Mouse (Mus musculus) forebrain, postnatal 0 days (tissue): ENCODE data around the gene Lrrc4. TPM values are rescaled to one million over a fixed set of nuclear protein-coding genes. Genes with fewer than 3 reads are reported as not detected.

Experiments used
- ATAC-seq: fragments of 200-750 bp; cut with Nextera tagmentation; 2 replicates; pipeline ENCODE4 v1.8.0; 2017; ENCODE audit warnings: mild to moderate bottlenecking, moderate library complexity
- DNase-seq: peaks from one replicate; pipeline ENCODE4 v3.0.0-alpha.2; 2015
- H3K27ac ChIP-seq: fragments of 300-500 bp; sonication (generic); 2 replicates; pipeline ENCODE4 v1.5.1; 2014; ENCODE audit warnings: low read depth, mild to moderate bottlenecking, antibody characterized with exemption, low read length, moderate library complexity, mixed read lengths
- H3K27me3 ChIP-seq: fragments of 300-500 bp; sonication (generic); 2 replicates; pipeline ENCODE4 v1.6.1; 2014; ENCODE audit warnings: mild to moderate bottlenecking, low read length, mixed read lengths; ENCODE audit not compliant: insufficient read depth
- H3K36me3 ChIP-seq: fragments of 300-500 bp; sonication (generic); 2 replicates; pipeline ENCODE4 v1.6.1; 2014; ENCODE audit warnings: mild to moderate bottlenecking, moderate library complexity; ENCODE audit not compliant: insufficient read depth
- H3K4me1 ChIP-seq: fragments of 300-500 bp; sonication (generic); 2 replicates; pipeline ENCODE4 v1.6.1; 2014; ENCODE audit warnings: antibody characterized with exemption; ENCODE audit not compliant: insufficient read depth
- H3K4me2 ChIP-seq: fragments of 300-500 bp; sonication (generic); 2 replicates; pipeline ENCODE4 v1.6.1; 2014; ENCODE audit warnings: low read depth, mild to moderate bottlenecking, moderate library complexity
- H3K4me3 ChIP-seq: fragments of 300-500 bp; sonication (generic); 2 replicates; pipeline ENCODE4 v1.5.1; 2014; ENCODE audit warnings: low read depth, low read length, mixed read lengths
- H3K9ac ChIP-seq: fragments of 300-500 bp; sonication (generic); 2 replicates; pipeline ENCODE4 v1.6.1; 2014; ENCODE audit warnings: mild to moderate bottlenecking
- H3K9me3 ChIP-seq: fragments of 300-500 bp; sonication (generic); 2 replicates; pipeline ENCODE4 v1.6.1; 2016; ENCODE audit warnings: low read length
- CTCF ChIP-seq: sonication (generic); IDR thresholded peaks from 2 replicates; pipeline ENCODE4 v1.5.1; 2016; ENCODE audit warnings: antibody characterized with exemption, control low read depth, low read depth
- WGBS: fragments of 180-500 bp; shearing (Covaris S2); extraction: QIAGEN DNeasy Blood & Tissue Kit; methylation state at CpG from one replicate; pipeline ENCODE4 v1.1.7; 2014; 5-methylcytosine and 5-hydroxymethylcytosine counted together
- polyA plus RNA-seq: library from polyadenylated mRNA; unstranded; fragments of >200 nt; fragmentation: Nextera tagmentation; extraction: Ambion mirVana; gene quantifications from 2 replicates; pipeline ENCODE4 v1.2.1, GENCODE M21; 2015
- total RNA-seq: library from RNA; depleted of rRNA; stranded (reverse); fragments of >200 nt; gene quantifications from 2 replicates; pipeline ENCODE4 v1.2.3, GENCODE M21; 2014

The Lrrc4 gene
- total and polyA plus RNA-seq, 2 experiments from 2014 or later, result 5.4 to 37.1 TPM

- peak overlapping the region; percentile 91; the same call in 1 of the 2 replicates for H3K9ac ChIP-seq
- peak overlapping the region; percentile 64 for H3K4me3 ChIP-seq
- peak overlapping the region; percentile 96 for H3K4me2 ChIP-seq
- TF ChIP-seq CTCF, result no peak
- H3K9me3 ChIP-seq, result no peaks in the 10 kb centered on the region
- ATAC-seq, result no peak
- 37% methylated on average over 2 of the region's 2 CpGs for WGBS
- no peaks in the 10 kb centered on the region for H3K27me3 ChIP-seq
- H3K36me3 ChIP-seq, result no peaks in the 10 kb centered on the region
- peaks cover 18% of the 10 kb centered on the region for H3K4me1 ChIP-seq
- DNase-seq, result no peak
- peak overlapping the region; percentile 84; the same call in 1 of the 2 replicates for H3K27ac ChIP-seq
Measured at GRCm38 (mm10) chr6:28834046-28834445, 2.5 kb upstream of the Lrrc4 start.

GRCm38 (mm10) chr6:28833380-28833822, 1.9 kb upstream of the Lrrc4 start:
- whole genome bisulfite sequencing, result 5% methylated on average over 36 of the region's 43 CpGs
- Histone ChIP-seq H3K4me1 (peaks cover 23% of the 10 kb centered on the region), H3K9me3 (no peaks in the 10 kb centered on the region), H3K4me2 (peak overlapping the region; percentile 96), H3K4me3 (peak overlapping the region; percentile 64), H3K36me3 (no peaks in the 10 kb centered on the region), H3K9ac (peak overlapping the region; percentile 91), H3K27me3 (no peaks in the 10 kb centered on the region), H3K27ac (peak overlapping the region; percentile 84)
- peak; percentile 70 for ATAC-seq
- no peak for TF ChIP-seq CTCF
- peak; percentile 73 for DNase-seq

- Histone ChIP-seq H3K9ac (peak overlapping the region; percentile 91), H3K4me2 (peak overlapping the region; percentile 96), H3K27me3 (no peaks in the 10 kb centered on the region), H3K27ac (peak overlapping the region; percentile 84), H3K36me3 (no peaks in the 10 kb centered on the region), H3K9me3 (no peaks in the 10 kb centered on the region), H3K4me1 (peaks cover 23% of the 10 kb centered on the region), H3K4me3 (peak overlapping the region; percentile 64)
- DNase-seq, result peak; percentile 79
- under 1% methylated on average over 52 of the region's 58 CpGs for WGBS
- ATAC-seq, result peak; percentile 79
- peak; percentile 46 for TF ChIP-seq CTCF
Measured at GRCm38 (mm10) chr6:28832751-28833291, 1.3 kb upstream of the Lrrc4 start.

GRCm38 (mm10) chr6:28831854-28832750, 555 bp upstream of the Lrrc4 start:
- Histone ChIP-seq H3K27ac (peak overlapping the region; percentile 84), H3K9me3 (no peaks in the 10 kb centered on the region), H3K4me2 (peak overlapping the region; percentile 96), H3K4me1 (peaks cover 23% of the 10 kb centered on the region), H3K36me3 (no peaks in the 10 kb centered on the region), H3K4me3 (peak overlapping the region; percentile 64), H3K9ac (peak overlapping the region; percentile 91), H3K27me3 (no peaks in the 10 kb centered on the region)
- DNase-seq, result peak; percentile 77
- WGBS, result under 1% methylated on average over 76 of the region's 82 CpGs
- ATAC-seq, result peak; percentile 63
- TF ChIP-seq CTCF, result no peak

- H3K4me2 ChIP-seq, result peak overlapping the region; percentile 96
- H3K27me3 ChIP-seq, result no peaks in the 10 kb centered on the region
- ATAC-seq (no peak), DNase-seq (no peak)
- no peak overlapping the region for H3K4me3 ChIP-seq
- no peak overlapping the region for H3K27ac ChIP-seq
- H3K4me1 ChIP-seq, result peaks cover 33% of the 10 kb centered on the region
- H3K9ac ChIP-seq, result no peak overlapping the region; the same call in 1 of the 2 replicates
- H3K36me3 ChIP-seq, result no peaks in the 10 kb centered on the region
- no peak for TF ChIP-seq CTCF
- H3K9me3 ChIP-seq, result no peaks in the 10 kb centered on the region
- 92% methylated on average over 12 of the region's 12 CpGs for whole genome bisulfite sequencing
Measured at GRCm38 (mm10) chr6:28830306-28830705, 1.2 kb downstream of the Lrrc4 start.

- no peak for ATAC-seq
- Histone ChIP-seq H3K36me3 (no peaks in the 10 kb centered on the region), H3K4me3 (peak overlapping the region; percentile 39), H3K9ac (peak overlapping the region; percentile 46; the same call in 1 of the 2 replicates), H3K4me2 (peak overlapping the region; percentile 96), H3K27me3 (no peaks in the 10 kb centered on the region), H3K27ac (peak overlapping the region; percentile 45; the same call in 1 of the 2 replicates), H3K4me1 (peaks cover 37% of the 10 kb centered on the region), H3K9me3 (no peaks in the 10 kb centered on the region)
- DNase-seq, result peak; percentile 48
- peak; percentile 35 for TF ChIP-seq CTCF
- 10% methylated on average over 6 of the region's 6 CpGs for WGBS
Measured at GRCm38 (mm10) chr6:28828593-28828992, 3.0 kb downstream of the Lrrc4 start.
